Mouse (Mus musculus): Measurements from ENCODE around the gene Tgm5.

Gene Tgm5

GRCm38 (mm10) chr2:121105940-121106339 lies 20.3 kb upstream of the Tgm5 start:
- Histone ChIP-seq H3K4me1 (replicated peaks; ENCODE audit: low read depth, low read length) (no peaks in the 10 kb centered on the region), H3K36me3 (ENCODE audit: insufficient read depth, low read length) (no peaks in the 10 kb centered on the region), H3K27me3 (ENCODE audit: insufficient read depth, low read length) (no peaks in the 10 kb centered on the region), H3K9me3 (ENCODE audit: low read length) (no peaks in the 10 kb centered on the region), H3K4me3 (replicated peaks; ENCODE audit: low read length) (no peak overlapping the region)
- TF ChIP-seq CTCF (conservative IDR thresholded peaks at IDR 0.05; ENCODE audit: low read length) (no peak), NANOG (IDR thresholded peaks at IDR 0.05; ENCODE audit: borderline replicate concordance, low read length) (no peak), POU5F1 (IDR thresholded peaks at IDR 0.05; ENCODE audit: borderline replicate concordance, low read length) (no peak)

- H3K4me3 ChIP-seq (replicated peaks; ENCODE audit: low read length), result no peak overlapping the region
- H3K9me3 ChIP-seq (ENCODE audit: low read length), result no peaks in the 10 kb centered on the region
- no peaks in the 10 kb centered on the region for H3K27me3 ChIP-seq (ENCODE audit: insufficient read depth, low read length)
- no peaks in the 10 kb centered on the region for H3K4me1 ChIP-seq (replicated peaks; ENCODE audit: low read depth, low read length)
- TF ChIP-seq POU5F1 (IDR thresholded peaks at IDR 0.05; ENCODE audit: borderline replicate concordance, low read length) (no peak), NANOG (IDR thresholded peaks at IDR 0.05; ENCODE audit: borderline replicate concordance, low read length) (no peak), CTCF (conservative IDR thresholded peaks at IDR 0.05; ENCODE audit: low read length) (peak; percentile 50)
- H3K36me3 ChIP-seq (ENCODE audit: insufficient read depth, low read length), result no peaks in the 10 kb centered on the region
These were observed 16.4 kb upstream of the Tgm5 start for GRCm38 (mm10) chr2:121102051-121102450.

GRCm38 (mm10) chr2:121089751-121090150 lies 4.1 kb upstream of the Tgm5 start:
- Histone ChIP-seq H3K27me3 (ENCODE audit: insufficient read depth, low read length) (no peaks in the 10 kb centered on the region), H3K4me1 (replicated peaks; ENCODE audit: low read depth, low read length) (no peaks in the 10 kb centered on the region), H3K36me3 (ENCODE audit: insufficient read depth, low read length) (no peaks in the 10 kb centered on the region), H3K9me3 (ENCODE audit: low read length) (no peaks in the 10 kb centered on the region), H3K4me3 (replicated peaks; ENCODE audit: low read length) (no peak overlapping the region)
- no peak for TF ChIP-seq NANOG (IDR thresholded peaks at IDR 0.05; ENCODE audit: borderline replicate concordance, low read length)
- no peak for TF ChIP-seq POU5F1 (IDR thresholded peaks at IDR 0.05; ENCODE audit: borderline replicate concordance, low read length)
- TF ChIP-seq CTCF (conservative IDR thresholded peaks at IDR 0.05; ENCODE audit: low read length), result no peak

- TF ChIP-seq POU5F1 (IDR thresholded peaks at IDR 0.05; ENCODE audit: borderline replicate concordance, low read length), result no peak
- peak; percentile 62 for TF ChIP-seq CTCF (conservative IDR thresholded peaks at IDR 0.05; ENCODE audit: low read length)
- TF ChIP-seq NANOG (IDR thresholded peaks at IDR 0.05; ENCODE audit: borderline replicate concordance, low read length), result no peak
- H3K27me3 ChIP-seq (ENCODE audit: insufficient read depth, low read length), result no peaks in the 10 kb centered on the region
- no peaks in the 10 kb centered on the region for H3K4me1 ChIP-seq (replicated peaks; ENCODE audit: low read depth, low read length)
- no peaks in the 10 kb centered on the region for H3K36me3 ChIP-seq (ENCODE audit: insufficient read depth, low read length)
- H3K9me3 ChIP-seq (ENCODE audit: low read length), result no peaks in the 10 kb centered on the region
- no peak overlapping the region for H3K4me3 ChIP-seq (replicated peaks; ENCODE audit: low read length)
These were observed 2.9 kb upstream of the Tgm5 start for GRCm38 (mm10) chr2:121088507-121088906.

GRCm38 (mm10) chr2:121082626-121083025 lies 3.0 kb downstream of the Tgm5 start:
- H3K36me3 ChIP-seq (ENCODE audit: insufficient read depth, low read length), result no peaks in the 10 kb centered on the region
- TF ChIP-seq NANOG (IDR thresholded peaks at IDR 0.05; ENCODE audit: borderline replicate concordance, low read length) (no peak), CTCF (conservative IDR thresholded peaks at IDR 0.05; ENCODE audit: low read length) (no peak), POU5F1 (IDR thresholded peaks at IDR 0.05; ENCODE audit: borderline replicate concordance, low read length) (no peak)
- H3K9me3 ChIP-seq (ENCODE audit: low read length), result no peaks in the 10 kb centered on the region
- no peak overlapping the region for H3K4me3 ChIP-seq (replicated peaks; ENCODE audit: low read length)
- no peaks in the 10 kb centered on the region for H3K4me1 ChIP-seq (replicated peaks; ENCODE audit: low read depth, low read length)
- no peaks in the 10 kb centered on the region for H3K27me3 ChIP-seq (ENCODE audit: insufficient read depth, low read length)

GRCm38 (mm10) chr2:121074747-121075146 lies 10.9 kb downstream of the Tgm5 start:
- no peaks in the 10 kb centered on the region for H3K27me3 ChIP-seq (ENCODE audit: insufficient read depth, low read length)
- H3K9me3 ChIP-seq (ENCODE audit: low read length), result no peaks in the 10 kb centered on the region
- H3K36me3 ChIP-seq (ENCODE audit: insufficient read depth, low read length), result no peaks in the 10 kb centered on the region
- H3K4me3 ChIP-seq (replicated peaks; ENCODE audit: low read length), result no peak overlapping the region
- peaks cover 8% of the 10 kb centered on the region for H3K4me1 ChIP-seq (replicated peaks; ENCODE audit: low read depth, low read length)
- TF ChIP-seq CTCF (conservative IDR thresholded peaks at IDR 0.05; ENCODE audit: low read length) (no peak), POU5F1 (IDR thresholded peaks at IDR 0.05; ENCODE audit: borderline replicate concordance, low read length) (no peak), NANOG (IDR thresholded peaks at IDR 0.05; ENCODE audit: borderline replicate concordance, low read length) (no peak)

- Histone ChIP-seq H3K27me3 (ENCODE audit: insufficient read depth, low read length) (no peaks in the 10 kb centered on the region), H3K9me3 (ENCODE audit: low read length) (no peaks in the 10 kb centered on the region), H3K36me3 (ENCODE audit: insufficient read depth, low read length) (no peaks in the 10 kb centered on the region), H3K4me3 (replicated peaks; ENCODE audit: low read length) (no peak overlapping the region), H3K4me1 (replicated peaks; ENCODE audit: low read depth, low read length) (peaks cover 8% of the 10 kb centered on the region)
- no peak for TF ChIP-seq NANOG (IDR thresholded peaks at IDR 0.05; ENCODE audit: borderline replicate concordance, low read length)
- TF ChIP-seq CTCF (conservative IDR thresholded peaks at IDR 0.05; ENCODE audit: low read length), result no peak
- TF ChIP-seq POU5F1 (IDR thresholded peaks at IDR 0.05; ENCODE audit: borderline replicate concordance, low read length), result no peak
These were observed 13.8 kb downstream of the Tgm5 start for GRCm38 (mm10) chr2:121071871-121072270.

GRCm38 (mm10) chr2:121069506-121069905 lies 16.1 kb downstream of the Tgm5 start:
- Histone ChIP-seq H3K36me3 (ENCODE audit: insufficient read depth, low read length) (no peaks in the 10 kb centered on the region), H3K4me3 (replicated peaks; ENCODE audit: low read length) (no peak overlapping the region), H3K9me3 (ENCODE audit: low read length) (no peaks in the 10 kb centered on the region), H3K4me1 (replicated peaks; ENCODE audit: low read depth, low read length) (peaks cover 8% of the 10 kb centered on the region), H3K27me3 (ENCODE audit: insufficient read depth, low read length) (no peaks in the 10 kb centered on the region)
- TF ChIP-seq CTCF (conservative IDR thresholded peaks at IDR 0.05; ENCODE audit: low read length) (no peak), NANOG (IDR thresholded peaks at IDR 0.05; ENCODE audit: borderline replicate concordance, low read length) (no peak), POU5F1 (IDR thresholded peaks at IDR 0.05; ENCODE audit: borderline replicate concordance, low read length) (no peak)

- Histone ChIP-seq H3K27me3 (ENCODE audit: insufficient read depth, low read length) (no peaks in the 10 kb centered on the region), H3K4me1 (replicated peaks; ENCODE audit: low read depth, low read length) (no peaks in the 10 kb centered on the region)
- no peak for TF ChIP-seq POU5F1 (IDR thresholded peaks at IDR 0.05; ENCODE audit: borderline replicate concordance, low read length)
- TF ChIP-seq NANOG (IDR thresholded peaks at IDR 0.05; ENCODE audit: borderline replicate concordance, low read length), result no peak
- TF ChIP-seq CTCF (conservative IDR thresholded peaks at IDR 0.05; ENCODE audit: low read length), result no peak
These were observed 18.5 kb downstream of the Tgm5 start for GRCm38 (mm10) chr2:121067116-121067515.

More at GRCm38 (mm10) chr2:121067116-121067515, 18.5 kb downstream of the Tgm5 start:
- no peak overlapping the region for H3K4me3 ChIP-seq (replicated peaks; ENCODE audit: low read length)
- H3K36me3 ChIP-seq (ENCODE audit: insufficient read depth, low read length), result no peaks in the 10 kb centered on the region
- no peaks in the 10 kb centered on the region for H3K9me3 ChIP-seq (ENCODE audit: low read length)

Data from E14TG2a.4 (cell line).